Mouse (Mus musculus) erythroblast, embryonic 14.5 days (primary cell): Measurements from ENCODE around the gene Hoxb3.

ENCODE experiments used
- GATA1 ChIP-seq: IDR thresholded peaks from 2 replicates; pipeline ENCODE4 v1.6.1; 2012; ENCODE audit warnings: low read length, inconsistent platforms, mixed read lengths
- TAL1 ChIP-seq: IDR thresholded peaks from 3 replicates; pipeline ENCODE4 v1.6.1; 2012; ENCODE audit warnings: low read length, inconsistent platforms, mixed read lengths

DNA sequence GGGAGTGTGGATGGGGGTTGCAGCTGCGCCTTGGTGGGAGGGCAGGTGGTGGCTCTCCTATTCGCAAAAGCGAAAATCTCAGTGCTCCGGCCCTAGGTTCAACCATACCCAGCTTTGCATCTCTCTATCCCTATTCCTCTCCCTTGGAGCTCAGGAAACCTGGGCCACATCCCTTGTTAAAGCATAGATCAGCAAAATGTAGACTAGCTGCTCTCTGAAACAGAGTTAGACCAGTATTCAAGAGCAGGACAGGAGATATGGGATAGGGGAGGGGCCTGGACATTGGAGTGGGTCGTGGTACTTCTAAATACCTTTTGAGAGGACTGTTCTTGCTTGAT is 7.8 kb upstream of the Hoxb3 start:
- TF ChIP-seq TAL1 (no peak), GATA1 (no peak)
